Mouse (Mus musculus): ENCODE results near the gene Cpt1c. TPM values are rescaled to one million over a fixed set of nuclear protein-coding genes. Genes with fewer than 3 reads are reported as not detected.

The Cpt1c gene
- polyA plus RNA-seq, 1 experiment from 2014 or later: 44.1 TPM

GRCm38 (mm10) chr7:44997231-44997939, 22.7 kb upstream of the Cpt1c start, which contains the start of gene Irf3:
Irf3 (plus strand) TSS chr7:44997648.
- ATAC-seq (ENCODE audit: low FRiP score, low read depth): peak; percentile 91
- peaks cover 31% of the 10 kb centered on the region for H3K4me1 ChIP-seq
- peak within 1 kb of the TSS; percentile 60 for H3K4me3 ChIP-seq
- under 1% methylated on average over 43 of the region's 43 CpGs for WGBS
- H3K36me3 ChIP-seq: peaks cover 65% of the 10 kb centered on the region
- H3K9me3 ChIP-seq: no peaks in the 10 kb centered on the region
- peak within 1 kb of the TSS; percentile 71 for H3K9ac ChIP-seq
- no peaks in the 10 kb centered on the region for H3K27me3 ChIP-seq (replicated peaks)
- peak within 1 kb of the TSS; percentile 37; the same call in 1 of the 2 replicates for H3K27ac ChIP-seq
- peak within 1 kb of the TSS; percentile 77 for H3K4me2 ChIP-seq (replicated peaks)

DNA sequence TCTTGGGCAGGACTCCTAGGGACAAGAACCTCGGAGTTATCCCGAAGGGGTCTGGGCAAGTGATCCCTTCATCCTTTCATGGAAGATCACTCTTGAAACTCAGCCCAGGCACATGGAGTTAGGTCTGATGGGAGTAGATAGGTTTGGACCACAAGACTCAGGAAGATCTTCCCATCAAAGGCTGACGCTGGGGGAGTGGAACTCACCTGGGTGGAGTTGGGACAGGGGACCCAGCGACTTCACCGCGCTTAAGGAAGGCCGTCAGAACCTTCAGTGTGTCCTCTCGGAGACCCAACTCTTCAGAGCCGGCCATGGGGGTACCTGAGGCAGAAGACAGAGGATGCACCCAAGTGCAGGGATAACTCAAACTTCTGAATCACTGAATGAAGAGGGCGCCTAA, 22.0 kb upstream of the Cpt1c start:
- WGBS: 16% methylated on average over 10 of the region's 10 CpGs
- H3K36me3 ChIP-seq: peaks cover 65% of the 10 kb centered on the region
- ATAC-seq (ENCODE audit: low FRiP score, low read depth): no peak

DNA sequence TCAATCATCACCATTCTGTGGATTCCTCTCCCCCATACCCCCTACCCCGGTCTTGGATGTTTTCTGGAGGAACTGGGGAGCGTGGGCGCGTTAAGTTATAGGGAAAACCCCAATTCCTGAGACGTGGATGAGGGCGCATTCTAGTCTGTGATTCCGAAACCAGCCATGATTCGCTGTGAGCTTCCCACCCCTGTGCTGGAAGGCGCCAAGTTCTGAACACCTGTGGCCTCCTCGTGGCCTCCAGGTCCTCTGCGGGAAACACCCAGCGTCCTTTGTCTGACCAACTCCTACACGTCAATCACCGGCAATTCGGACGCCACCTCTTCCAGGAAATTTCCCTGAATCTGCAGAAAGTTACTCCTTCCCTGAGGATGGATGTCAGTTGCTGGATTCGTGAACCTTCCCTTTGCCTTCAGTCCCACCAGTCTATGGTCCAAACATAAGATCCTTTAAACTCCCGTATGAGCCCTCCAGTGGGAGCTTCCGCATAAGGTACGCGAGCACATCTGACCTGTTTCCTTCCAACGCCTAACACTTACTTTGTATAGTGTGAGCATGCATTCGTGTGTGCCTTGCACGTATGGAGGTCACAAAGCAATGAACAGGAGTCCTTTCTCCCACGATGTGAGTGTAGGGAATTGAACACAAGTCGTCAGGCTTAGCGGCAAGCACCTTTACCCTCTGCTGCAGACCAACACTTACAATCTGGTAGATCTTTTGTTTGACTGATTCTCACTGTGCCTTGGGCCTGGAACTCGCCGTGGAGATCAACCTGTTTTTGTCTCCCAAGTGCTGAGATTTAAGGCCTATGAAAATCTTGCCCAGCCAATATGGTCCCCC, 12.4 kb upstream of the Cpt1c start:
- peaks cover 30% of the 10 kb centered on the region for H3K4me1 ChIP-seq
- peaks cover 26% of the 10 kb centered on the region for H3K36me3 ChIP-seq
- WGBS: under 1% methylated on average over 29 of the region's 29 CpGs
- H3K4me3 ChIP-seq: peak overlapping the region; percentile 56
- H3K9me3 ChIP-seq: no peaks in the 10 kb centered on the region
- no peaks in the 10 kb centered on the region for H3K27me3 ChIP-seq (replicated peaks)
- H3K27ac ChIP-seq: peak overlapping the region; percentile 79
- ATAC-seq (ENCODE audit: low FRiP score, low read depth): peak; percentile 37
- H3K4me2 ChIP-seq (replicated peaks): peak overlapping the region; percentile 71
- H3K9ac ChIP-seq: peak overlapping the region; percentile 74

More for the DNA sequence above, 22.0 kb upstream of the Cpt1c start:
- H3K27me3 ChIP-seq (replicated peaks): no peaks in the 10 kb centered on the region
- peak overlapping the region; percentile 58 for H3K9ac ChIP-seq
- peak overlapping the region; percentile 60 for H3K4me3 ChIP-seq
- H3K4me1 ChIP-seq: peaks cover 31% of the 10 kb centered on the region
- H3K27ac ChIP-seq: no peak overlapping the region
- peak overlapping the region; percentile 77 for H3K4me2 ChIP-seq (replicated peaks)
- no peaks in the 10 kb centered on the region for H3K9me3 ChIP-seq

- under 1% methylated on average over 42 of the region's 42 CpGs for WGBS
- Histone ChIP-seq H3K4me3 (peak within 1 kb of the TSS; percentile 88), H3K27me3 (replicated peaks) (no peaks in the 10 kb centered on the region), H3K9ac (peak within 1 kb of the TSS; percentile 95), H3K4me1 (peaks cover 30% of the 10 kb centered on the region), H3K27ac (peak within 1 kb of the TSS; percentile 79), H3K4me2 (replicated peaks) (peak within 1 kb of the TSS; percentile 71), H3K36me3 (peaks cover 26% of the 10 kb centered on the region), H3K9me3 (no peaks in the 10 kb centered on the region)
- peak; percentile 95 for ATAC-seq (ENCODE audit: low FRiP score, low read depth)
Observed at GRCm38 (mm10) chr7:44986192-44986878, 11.7 kb upstream of the Cpt1c start, which contains the start of gene Prmt1. Prmt1 (minus strand) TSS chr7:44986568.

DNA sequence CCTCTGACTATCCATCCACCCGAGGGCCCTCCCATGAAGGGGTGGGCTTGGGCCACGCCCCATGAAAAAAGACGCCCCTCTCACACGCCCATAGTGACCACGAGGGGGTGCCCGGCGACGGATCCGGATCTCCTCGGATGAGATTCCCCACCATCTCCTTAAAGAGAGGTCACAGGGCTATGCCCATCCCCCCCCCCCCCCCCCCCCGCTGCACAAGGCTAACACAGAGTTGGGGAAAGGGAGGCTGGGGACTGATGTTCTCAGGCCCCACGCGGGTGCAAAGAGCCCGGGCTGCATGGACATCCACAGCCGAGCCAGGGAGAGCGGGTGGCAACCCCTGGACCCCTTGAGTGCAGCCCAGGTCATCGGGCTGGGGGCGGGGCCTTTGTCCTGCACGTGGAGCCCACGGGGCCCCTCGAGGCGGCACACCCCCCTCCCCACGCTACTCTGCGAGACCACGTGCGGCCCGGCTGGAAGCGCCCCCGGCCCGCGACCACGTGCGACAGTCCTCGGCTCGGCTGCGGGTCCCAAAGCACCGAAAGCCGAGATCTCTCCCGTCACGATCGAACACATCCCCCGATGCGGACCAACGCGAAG, 11.0 kb upstream of the Cpt1c start:
- Histone ChIP-seq H3K9me3 (no peaks in the 10 kb centered on the region), H3K36me3 (peaks cover 30% of the 10 kb centered on the region)
- ATAC-seq (ENCODE audit: low FRiP score, low read depth): peak; percentile 18

DNA sequence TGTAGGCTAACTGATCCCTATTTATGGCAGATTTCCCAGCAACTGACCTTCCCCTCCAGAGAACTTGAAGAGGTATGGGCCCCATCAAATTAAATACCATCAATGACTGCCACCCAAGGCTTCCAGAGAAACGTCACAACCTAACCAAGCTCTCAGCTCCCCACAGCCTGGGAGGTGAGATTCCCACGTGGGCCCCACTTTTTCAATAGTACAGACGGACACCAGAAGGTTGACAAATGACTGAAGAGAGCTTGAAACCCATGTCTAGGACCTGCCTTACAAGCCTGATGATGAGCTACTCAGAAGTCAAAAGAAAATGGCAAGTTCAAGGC, 10.1 kb upstream of the Cpt1c start:
- H3K27me3 ChIP-seq (replicated peaks): no peaks in the 10 kb centered on the region
- peak overlapping the region; percentile 71 for H3K4me2 ChIP-seq (replicated peaks)
- WGBS: 43% methylated on average over 3 of the region's 3 CpGs
- peak overlapping the region; percentile 88 for H3K4me3 ChIP-seq
- H3K4me1 ChIP-seq: peaks cover 30% of the 10 kb centered on the region
- ATAC-seq (ENCODE audit: low FRiP score, low read depth): no peak
- H3K36me3 ChIP-seq: peaks cover 36% of the 10 kb centered on the region
- peak overlapping the region; percentile 33; the same call in 1 of the 2 replicates for H3K9ac ChIP-seq
- no peak overlapping the region for H3K27ac ChIP-seq
- H3K9me3 ChIP-seq: no peaks in the 10 kb centered on the region

More for the DNA sequence above, 11.0 kb upstream of the Cpt1c start:
- peak overlapping the region; percentile 78 for H3K27ac ChIP-seq
- peak overlapping the region; percentile 95 for H3K9ac ChIP-seq
- peaks cover 30% of the 10 kb centered on the region for H3K4me1 ChIP-seq
- peak overlapping the region; percentile 71 for H3K4me2 ChIP-seq (replicated peaks)
- WGBS: under 1% methylated on average over 44 of the region's 45 CpGs
- no peaks in the 10 kb centered on the region for H3K27me3 ChIP-seq (replicated peaks)
- peak overlapping the region; percentile 88 for H3K4me3 ChIP-seq

DNA sequence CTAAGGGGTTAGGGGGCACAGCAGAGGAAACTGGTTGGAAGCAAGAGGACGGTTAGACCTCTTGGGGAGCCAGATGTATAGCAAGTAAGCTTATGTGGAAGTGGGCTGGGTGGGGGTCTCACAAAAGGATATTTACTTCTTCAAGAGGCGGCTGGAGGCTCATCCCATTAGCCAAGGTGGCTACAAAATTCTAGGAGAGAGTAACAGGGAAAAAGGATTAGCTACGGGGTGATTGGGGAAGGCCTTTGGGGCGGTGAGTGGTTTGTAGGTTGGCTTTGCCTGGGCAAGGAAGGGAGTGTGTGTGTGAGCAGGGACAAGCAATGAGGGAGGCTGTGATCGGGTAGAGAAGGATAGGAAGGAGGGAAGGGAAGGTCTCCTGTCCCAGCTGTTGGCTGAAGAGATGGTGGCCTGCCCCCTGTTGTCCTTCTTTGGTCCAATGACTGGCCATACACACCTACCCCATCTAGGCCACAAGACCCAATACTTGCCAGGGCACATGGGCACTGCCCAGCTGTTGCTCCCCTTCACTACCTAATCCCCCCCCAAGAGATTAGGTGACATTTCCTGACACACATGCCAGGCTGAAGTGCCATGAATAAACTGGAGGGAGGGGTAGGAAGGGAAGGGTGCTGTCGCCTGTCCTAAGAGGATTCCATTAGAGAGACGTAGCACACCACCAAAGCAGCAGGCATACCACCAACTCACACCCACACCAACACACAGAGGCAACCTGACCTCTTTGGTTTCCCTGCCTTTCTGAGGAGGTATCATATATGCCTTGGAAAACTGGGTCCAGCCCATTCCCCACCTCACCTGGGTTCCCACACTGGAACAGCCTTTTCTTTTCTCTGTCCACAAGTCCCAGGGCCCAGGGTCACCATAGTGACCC, 9.5 kb upstream of the Cpt1c start:
- peaks cover 42% of the 10 kb centered on the region for H3K36me3 ChIP-seq
- no peak for ATAC-seq (ENCODE audit: low FRiP score, low read depth)
- peak overlapping the region; percentile 71 for H3K4me2 ChIP-seq (replicated peaks)
- no peaks in the 10 kb centered on the region for H3K27me3 ChIP-seq (replicated peaks)
- 76% methylated on average over 7 of the region's 7 CpGs for WGBS
- H3K9ac ChIP-seq: peak overlapping the region; percentile 33; the same call in 1 of the 2 replicates
- H3K4me3 ChIP-seq: peak overlapping the region; percentile 88
- no peak overlapping the region for H3K27ac ChIP-seq
- H3K4me1 ChIP-seq: peaks cover 30% of the 10 kb centered on the region
- no peaks in the 10 kb centered on the region for H3K9me3 ChIP-seq

DNA sequence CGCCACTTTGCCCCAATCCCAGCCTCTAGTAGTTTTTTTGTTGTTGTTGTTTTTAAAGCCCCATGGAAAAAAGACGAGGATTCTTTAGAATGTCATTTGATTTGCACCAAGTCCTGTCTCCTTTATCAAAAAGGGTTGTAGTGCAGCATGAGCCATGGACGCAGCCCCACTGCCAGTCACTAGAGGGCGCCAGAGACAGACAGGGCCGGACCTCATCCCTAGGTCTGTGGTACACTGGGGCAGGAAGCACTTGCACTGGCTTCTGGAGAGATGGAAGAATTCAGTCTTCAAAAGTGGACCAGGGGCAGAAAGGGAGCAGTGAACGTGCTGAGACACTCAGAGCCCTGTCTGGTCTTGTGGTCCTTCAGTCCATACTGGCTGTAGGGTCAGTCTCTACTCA, 8.4 kb upstream of the Cpt1c start:
- H3K27ac ChIP-seq: no peak overlapping the region
- peak overlapping the region; percentile 71; the same call in 1 of the 2 replicates for H3K4me2 ChIP-seq (replicated peaks)
- peaks cover 24% of the 10 kb centered on the region for H3K4me1 ChIP-seq
- H3K9ac ChIP-seq: 0 out of 2 replicates have a peak overlapping the region, but pooled peaks have one; percentile 5
- H3K36me3 ChIP-seq: peaks cover 53% of the 10 kb centered on the region
- no peaks in the 10 kb centered on the region for H3K9me3 ChIP-seq
- H3K27me3 ChIP-seq (replicated peaks): no peaks in the 10 kb centered on the region
- no peak overlapping the region for H3K4me3 ChIP-seq
- no peak for ATAC-seq (ENCODE audit: low FRiP score, low read depth)
- WGBS: 38% methylated on average over 6 of the region's 6 CpGs

- Histone ChIP-seq H3K27ac (no peak overlapping the region), H3K27me3 (replicated peaks) (no peaks in the 10 kb centered on the region), H3K4me2 (replicated peaks) (no peak overlapping the region), H3K4me3 (no peak overlapping the region), H3K9ac (no peak overlapping the region), H3K9me3 (no peaks in the 10 kb centered on the region), H3K4me1 (peaks cover 21% of the 10 kb centered on the region), H3K36me3 (peaks cover 68% of the 10 kb centered on the region)
- WGBS: 97% methylated on average over 8 of the region's 8 CpGs
- ATAC-seq (ENCODE audit: low FRiP score, low read depth): no peak
Observed at GRCm38 (mm10) chr7:44981539-44981938, 6.9 kb upstream of the Cpt1c start.

GRCm38 (mm10) chr7:44978300-44978699, 3.6 kb upstream of the Cpt1c start:
- 97% methylated on average over 3 of the region's 3 CpGs for WGBS
- ATAC-seq (ENCODE audit: low FRiP score, low read depth): no peak
- Histone ChIP-seq H3K9ac (no peak overlapping the region), H3K27ac (no peak overlapping the region), H3K4me3 (no peak overlapping the region), H3K27me3 (replicated peaks) (no peaks in the 10 kb centered on the region), H3K9me3 (no peaks in the 10 kb centered on the region), H3K4me1 (peaks cover 14% of the 10 kb centered on the region), H3K36me3 (peaks cover 71% of the 10 kb centered on the region), H3K4me2 (replicated peaks) (no peak overlapping the region)

DNA sequence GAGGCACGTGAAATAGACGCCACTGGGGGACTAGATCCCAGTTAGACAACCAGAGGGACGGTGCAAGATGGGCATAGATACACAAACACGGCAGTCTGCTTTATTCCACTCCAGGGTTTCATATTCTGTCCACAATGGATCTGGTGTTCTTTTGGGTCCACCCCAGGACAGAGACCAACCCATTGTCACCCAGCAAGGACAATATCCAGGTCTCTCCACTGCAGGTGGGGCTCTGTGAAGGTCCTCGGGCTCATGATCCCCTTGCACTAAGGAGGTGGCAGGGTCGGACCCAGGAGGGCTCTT, 417 bp upstream of the Cpt1c start:
- WGBS: 29% methylated on average over 6 of the region's 6 CpGs
- Histone ChIP-seq H3K27me3 (replicated peaks) (no peaks in the 10 kb centered on the region), H3K4me1 (peaks cover 32% of the 10 kb centered on the region), H3K27ac (0 out of 2 replicates have a peak overlapping the region, but pooled peaks have one; percentile 57), H3K9me3 (no peaks in the 10 kb centered on the region), H3K4me3 (peak overlapping the region; percentile 46; the same call in 1 of the 2 replicates), H3K4me2 (replicated peaks) (peak overlapping the region; percentile 81), H3K36me3 (peaks cover 45% of the 10 kb centered on the region), H3K9ac (no peak overlapping the region)
- no peak for ATAC-seq (ENCODE audit: low FRiP score, low read depth)
